Mouse (Mus musculus) kidney, adult 2 months (tissue): ENCODE measurements at regions not wholly inside any gene's neighbourhood (a gene's known extent, or its start where the extent isn't known, plus 50 kb on each side); places are given as distances from the start of the nearest gene placed in this dataset.

Source experiments
- CTCF ChIP-seq: fragments of 200-500 bp; conservative IDR thresholded peaks from 2 replicates; pipeline ENCODE4 v1.5.1; 2011; ENCODE audit warnings: low read depth, mild to moderate bottlenecking, control low read depth, low read length, moderate library complexity, mixed read lengths; ENCODE audit not compliant: insufficient read depth, insufficient read length
- POLR2A ChIP-seq: fragments of 200-500 bp; IDR thresholded peaks from one replicate; pipeline ENCODE4 v1.6.1; 2011; ENCODE audit warnings: low read depth, low read length, control low read depth

GRCm38 (mm10) chr10:15405706-15406105 is 687.7 kb upstream of the Gje1 start:
- TF ChIP-seq POLR2A (no peak), CTCF (no peak)
